Mouse (Mus musculus) stomach, embryonic 14.5 days (tissue): Measurements from ENCODE around the gene Trim63. TPM values are rescaled to one million over a fixed set of nuclear protein-coding genes. Genes with fewer than 3 reads are reported as not detected.
"Not testable (repeated sequence)": the region's sequence is repeated elsewhere in the genome, so short reads cannot be mapped to it uniquely, and the experiment has no call there.

Experiments used
- ATAC-seq: fragments of 200-750 bp; cut with Nextera tagmentation; 2 replicates; pipeline ENCODE4 v1.8.0; 2017; ENCODE audit warnings: low read depth, moderate TSS enrichment; ENCODE audit not compliant: insufficient number of reproducible peaks, insufficient read depth, low FRiP score
- H3K27ac ChIP-seq: fragments of 300-500 bp; sonication (generic); 2 replicates; pipeline ENCODE4 v1.5.1; 2014; ENCODE audit warnings: mild to moderate bottlenecking, low read length, moderate library complexity, mixed read lengths
- H3K27me3 ChIP-seq: fragments of 300-500 bp; sonication (generic); 2 replicates; pipeline ENCODE4 v1.6.1; 2014; ENCODE audit warnings: low read length, control low read depth, mixed read lengths; ENCODE audit not compliant: control insufficient read depth, insufficient read depth
- H3K36me3 ChIP-seq: fragments of 300-500 bp; sonication (generic); 2 replicates; pipeline ENCODE4 v1.6.1; 2014; ENCODE audit warnings: mild to moderate bottlenecking, control low read depth, low read length, moderate library complexity, mixed read lengths; ENCODE audit not compliant: control insufficient read depth, insufficient read depth
- H3K4me1 ChIP-seq: fragments of 300-500 bp; sonication (generic); 2 replicates; pipeline ENCODE4 v1.6.1; 2014; ENCODE audit warnings: low read length, control low read depth, mixed read lengths; ENCODE audit not compliant: control insufficient read depth, insufficient read depth
- H3K4me2 ChIP-seq: fragments of 300-500 bp; sonication (generic); replicated peaks from 2 replicates; pipeline ENCODE4 v1.6.1; 2014; ENCODE audit warnings: low read depth, low read length, control low read depth
- H3K4me3 ChIP-seq: fragments of 300-500 bp; sonication (generic); 2 replicates; pipeline ENCODE4 v1.5.1; 2014; ENCODE audit warnings: low read depth, low read length, control low read depth
- H3K9ac ChIP-seq: fragments of 300-500 bp; sonication (generic); replicated peaks from 2 replicates; pipeline ENCODE4 v1.6.1; 2014; ENCODE audit warnings: low read depth, mild to moderate bottlenecking, control low read depth, low read length, moderate library complexity, mixed read lengths
- H3K9me3 ChIP-seq: fragments of 300-500 bp; sonication (generic); 2 replicates; pipeline ENCODE4 v1.6.1; 2016; ENCODE audit warnings: low read depth, low read length, control low read depth; ENCODE audit not compliant: control insufficient read depth
- WGBS: fragments of 180-500 bp; shearing (Covaris S2); extraction: QIAGEN DNeasy Blood & Tissue Kit; methylation state at CpG from one replicate; pipeline ENCODE4 v1.1.7; 2014; 5-methylcytosine and 5-hydroxymethylcytosine counted together
- polyA plus RNA-seq: library from polyadenylated mRNA; unstranded; fragments of >200 nt; fragmentation: Nextera tagmentation; extraction: Ambion mirVana; gene quantifications from 2 replicates; pipeline ENCODE4 v1.2.1, GENCODE M21; 2014

Trim63 gene
- polyA plus RNA-seq = not detected in 2 replicates

DNA sequence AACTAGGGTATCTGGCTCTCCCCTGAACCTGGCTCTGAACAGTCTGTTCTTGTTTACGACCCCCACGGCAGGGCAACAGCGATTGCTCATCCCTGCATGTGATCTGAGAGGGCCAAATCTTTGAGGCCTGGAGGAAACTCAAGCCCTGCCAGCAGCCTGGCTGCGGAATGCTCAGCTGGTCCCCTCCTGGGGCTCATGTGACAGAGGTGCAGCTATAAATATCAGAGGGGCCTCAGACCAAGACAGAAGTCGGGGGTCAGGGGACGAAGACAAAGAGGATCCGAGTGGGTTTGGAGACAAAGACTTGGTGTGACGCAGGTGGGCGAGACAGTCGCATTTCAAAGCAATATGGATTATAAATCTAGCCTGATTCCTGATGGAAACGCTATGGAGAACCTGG is at the start of gene Trim63:
Trim63 (plus strand) TSS at position 245 of the 400 bp plus-strand sequence.
- WGBS = 32% methylated on average over 11 of the region's 11 CpGs
- H3K4me2 ChIP-seq = no peak within 1 kb of the TSS
- H3K27ac ChIP-seq = no peak within 1 kb of the TSS
- ATAC-seq = no peak
- H3K27me3 ChIP-seq = no peaks in the 10 kb centered on the region
- no peaks in the 10 kb centered on the region for H3K4me1 ChIP-seq
- no peaks in the 10 kb centered on the region for H3K36me3 ChIP-seq
- peaks cover 4% of the 10 kb centered on the region; the same call in 1 of the 2 replicates for H3K9me3 ChIP-seq
- no peak within 1 kb of the TSS for H3K4me3 ChIP-seq
- no peak within 1 kb of the TSS for H3K9ac ChIP-seq

DNA sequence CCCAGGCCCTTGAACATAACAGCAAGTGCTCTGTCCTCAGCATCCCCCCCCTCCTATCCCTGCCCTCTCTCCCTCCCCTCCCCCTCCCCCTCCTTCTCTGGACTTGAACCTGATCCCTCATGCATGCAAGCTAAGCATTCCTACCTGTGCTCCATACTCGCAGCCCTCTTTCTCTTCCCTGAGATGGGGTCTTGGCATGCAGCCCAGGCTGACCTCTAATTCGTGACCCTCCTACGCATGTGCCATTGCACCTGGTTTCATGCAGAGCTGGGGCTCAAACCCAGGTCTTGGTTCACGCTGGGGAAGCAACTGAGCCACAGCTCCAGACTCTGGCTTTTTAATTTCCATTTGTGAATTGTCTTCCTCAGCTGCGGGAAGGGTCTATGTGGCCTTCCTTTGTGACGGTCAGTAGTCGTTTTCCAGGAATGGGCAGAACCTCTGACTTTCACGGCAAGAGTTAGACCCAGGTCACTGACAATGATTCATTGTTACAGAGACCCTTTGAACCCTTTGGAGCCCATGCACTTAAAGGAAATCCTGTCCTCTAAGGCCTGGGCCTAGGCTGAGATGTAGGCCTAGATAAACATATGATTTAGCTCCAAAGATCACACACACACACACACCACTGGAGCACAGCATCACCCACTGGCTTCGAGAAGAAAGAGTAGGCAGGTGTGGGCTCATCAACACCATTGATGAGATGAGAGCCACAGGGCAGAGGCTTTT is 48.9 kb upstream of the Trim63 start:
- Histone ChIP-seq H3K27ac (no peak overlapping the region), H3K36me3 (no peaks in the 10 kb centered on the region), H3K9me3 (peaks cover 3% of the 10 kb centered on the region; the same call in 1 of the 2 replicates), H3K4me2 (no peak overlapping the region), H3K4me1 (no peaks in the 10 kb centered on the region), H3K9ac (no peak overlapping the region), H3K27me3 (no peaks in the 10 kb centered on the region), H3K4me3 (no peak overlapping the region)
- WGBS = 55% methylated on average over 9 of the region's 9 CpGs
- ATAC-seq = no peak

DNA sequence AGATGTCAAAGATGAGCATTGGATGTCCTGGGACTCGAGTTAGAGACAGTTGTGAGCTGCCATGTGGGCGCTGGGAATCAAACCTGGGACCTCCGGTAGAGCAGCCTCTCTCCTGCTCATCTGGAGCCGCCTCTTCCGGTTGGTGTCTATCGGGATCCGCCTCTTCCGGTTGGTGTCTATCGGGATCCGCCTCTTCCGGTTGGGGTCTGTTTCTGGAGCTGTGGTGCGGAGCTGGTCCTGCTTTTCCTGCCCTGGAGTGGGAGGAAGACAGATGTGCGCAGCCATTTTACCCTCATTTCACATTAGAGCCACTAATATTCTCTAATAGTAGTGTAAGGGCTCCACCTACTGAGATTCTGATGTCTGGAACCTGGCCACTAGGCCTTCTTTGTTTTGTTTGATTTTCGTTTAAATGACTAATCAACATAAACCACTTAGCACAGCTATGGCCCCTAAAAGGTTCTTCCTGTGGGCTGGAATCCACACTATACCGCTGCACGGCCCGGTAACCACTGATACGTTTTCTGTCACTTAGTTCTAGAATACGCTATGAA is 46.7 kb upstream of the Trim63 start:
- Histone ChIP-seq H3K9ac (no peak overlapping the region), H3K36me3 (no peaks in the 10 kb centered on the region), H3K27me3 (no peaks in the 10 kb centered on the region), H3K9me3 (peaks cover 3% of the 10 kb centered on the region; the same call in 1 of the 2 replicates), H3K4me1 (no peaks in the 10 kb centered on the region), H3K27ac (no peak overlapping the region), H3K4me3 (no peak overlapping the region), H3K4me2 (no peak overlapping the region)
- no peak for ATAC-seq
- WGBS = 84% methylated on average over 19 of the region's 19 CpGs

DNA sequence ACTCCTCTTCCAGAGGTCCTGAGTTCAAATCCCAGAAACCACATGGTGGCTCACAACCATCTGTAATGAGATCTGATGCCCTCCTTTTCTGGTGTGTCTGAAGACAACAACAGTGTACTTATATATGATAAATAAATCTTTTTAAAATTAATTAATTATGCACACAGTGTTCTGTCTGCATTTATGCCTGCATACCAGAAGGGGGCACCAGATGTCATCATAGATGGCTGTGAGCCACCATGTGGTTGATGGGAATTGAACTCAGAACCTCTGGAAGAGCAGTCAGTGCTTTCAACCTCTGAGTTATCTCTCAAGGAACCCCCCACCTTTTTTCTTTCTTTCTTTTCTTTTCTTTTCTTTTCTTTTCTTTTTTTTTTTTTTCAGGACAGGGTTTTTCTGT is 45.3 kb upstream of the Trim63 start:
- not testable (repeated sequence) for H3K4me2 ChIP-seq, H3K36me3 ChIP-seq, H3K4me1 ChIP-seq, H3K9ac ChIP-seq, H3K27me3 ChIP-seq, H3K9me3 ChIP-seq, H3K27ac ChIP-seq, H3K4me3 ChIP-seq, ATAC-seq

DNA sequence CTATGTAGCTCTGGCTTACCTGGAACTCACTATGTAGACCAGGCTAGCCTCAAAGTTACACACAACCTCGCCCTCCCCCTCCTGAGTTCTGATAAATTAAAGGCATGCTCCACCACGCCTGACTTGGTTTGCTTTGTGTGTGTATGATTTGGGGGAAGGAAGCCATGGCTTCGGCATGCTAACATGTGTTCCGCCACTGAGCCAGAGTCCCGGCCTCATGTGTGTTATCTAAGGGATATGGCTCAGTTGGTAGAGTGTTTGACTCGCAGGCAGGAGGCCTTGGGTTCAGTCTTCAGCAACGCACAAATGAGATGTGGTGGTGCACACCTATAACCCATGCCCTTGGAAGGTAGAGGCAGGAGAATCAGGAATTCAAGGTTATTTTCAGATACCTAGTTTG is 42.9 kb upstream of the Trim63 start:
- no peak for ATAC-seq
- peaks cover 7% of the 10 kb centered on the region for H3K36me3 ChIP-seq
- H3K27ac ChIP-seq = no peak overlapping the region
- H3K9me3 ChIP-seq = no peaks in the 10 kb centered on the region
- WGBS = 83% methylated on average over 7 of the region's 7 CpGs
- no peaks in the 10 kb centered on the region for H3K4me1 ChIP-seq
- no peak overlapping the region for H3K4me2 ChIP-seq
- no peak overlapping the region for H3K9ac ChIP-seq
- H3K4me3 ChIP-seq = no peak overlapping the region
- H3K27me3 ChIP-seq = no peaks in the 10 kb centered on the region

DNA sequence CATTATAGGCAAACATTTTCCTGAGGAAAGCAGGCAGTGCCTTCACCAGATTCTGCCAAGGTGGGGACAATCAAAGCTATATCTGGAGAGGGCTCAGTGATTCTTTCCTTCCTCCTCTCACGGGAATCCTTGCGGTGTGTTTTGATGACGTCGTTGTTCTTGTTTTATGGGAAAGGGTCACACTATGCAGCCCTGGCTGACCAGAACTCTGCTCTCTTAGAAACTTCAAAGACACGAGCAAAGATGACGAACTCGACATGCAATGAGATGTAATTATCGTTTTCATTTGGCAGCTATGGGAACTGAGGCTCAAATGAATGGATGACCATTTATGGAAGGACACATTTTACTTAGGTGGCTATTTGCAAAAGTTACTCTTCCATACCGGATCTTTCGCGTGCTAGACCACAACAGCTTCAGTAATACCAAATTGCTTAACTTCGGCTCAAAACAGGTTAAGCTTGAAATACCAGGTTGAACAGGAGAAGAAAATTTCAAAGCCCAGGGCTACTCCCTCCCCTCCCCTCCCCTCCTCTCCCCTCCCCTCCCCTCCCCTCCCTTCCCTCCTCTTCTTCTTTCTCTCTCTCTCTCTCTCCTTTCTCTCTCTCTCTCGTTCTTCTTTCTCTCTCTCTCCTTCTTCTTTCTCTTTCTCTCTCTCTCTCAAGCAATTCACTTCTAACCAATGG is 42.0 kb upstream of the Trim63 start:
- no peak for ATAC-seq

DNA sequence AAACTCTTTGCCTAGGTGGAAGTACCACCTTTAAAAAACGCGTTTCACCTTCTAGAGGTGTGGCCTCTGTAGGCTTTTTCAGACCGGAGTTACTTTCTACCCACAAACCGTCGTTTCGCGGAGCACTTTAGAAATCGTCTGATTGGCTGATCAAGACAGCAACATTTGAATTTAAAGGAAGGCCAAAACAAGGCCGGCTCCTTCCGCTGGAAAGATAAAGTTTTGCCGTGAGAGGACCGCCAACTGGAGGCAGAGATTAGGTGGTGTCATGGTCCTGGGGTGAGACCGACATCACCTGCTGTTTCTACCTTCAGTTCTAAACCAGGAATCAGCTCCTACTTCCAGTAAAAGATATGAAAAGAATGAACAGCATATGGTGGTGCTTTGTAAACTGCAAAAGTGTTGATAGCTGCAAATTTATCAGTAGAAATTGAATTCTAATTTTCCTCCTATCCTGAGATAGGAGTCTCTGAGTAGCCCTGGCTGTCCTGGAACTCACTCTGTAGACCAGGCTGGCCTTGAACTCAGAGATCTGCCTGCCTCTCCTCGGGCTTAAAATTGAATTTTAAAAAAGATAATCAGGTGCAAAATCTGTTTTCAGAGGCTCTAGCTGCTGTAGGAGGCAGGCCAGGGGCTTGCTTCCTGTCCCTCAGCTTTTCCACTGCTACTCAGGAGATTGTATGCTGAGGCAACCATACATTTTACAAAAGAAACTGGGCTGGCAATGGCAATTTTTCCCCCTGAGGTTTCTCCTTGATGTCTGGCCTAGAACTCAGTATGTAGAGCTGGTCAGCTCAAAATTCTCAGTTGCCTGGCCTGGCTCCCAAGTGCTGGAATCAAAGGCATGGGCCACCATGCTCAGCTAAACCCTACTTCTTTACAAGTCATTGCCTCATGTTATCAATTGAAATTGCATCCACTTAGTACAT is 41.2 kb upstream of the Trim63 start:
- peaks cover 22% of the 10 kb centered on the region for H3K36me3 ChIP-seq
- peak overlapping the region; percentile 35 for H3K4me2 ChIP-seq
- peak overlapping the region; percentile 12; the same call in 1 of the 2 replicates for H3K4me3 ChIP-seq
- no peaks in the 10 kb centered on the region for H3K4me1 ChIP-seq
- H3K27ac ChIP-seq = peak overlapping the region; percentile 21; the same call in 1 of the 2 replicates
- no peaks in the 10 kb centered on the region for H3K9me3 ChIP-seq
- H3K27me3 ChIP-seq = no peaks in the 10 kb centered on the region
- no peak overlapping the region for H3K9ac ChIP-seq
- WGBS = 5% methylated on average over 14 of the region's 14 CpGs
- peak; percentile 61; the same call in 1 of the 2 replicates for ATAC-seq

More for the DNA sequence above, 42.0 kb upstream of the Trim63 start:
- 0 out of 2 replicates have a peak overlapping the region, but pooled peaks have one; percentile 12 for H3K4me3 ChIP-seq
- H3K27me3 ChIP-seq = no peaks in the 10 kb centered on the region
- H3K36me3 ChIP-seq = peaks cover 16% of the 10 kb centered on the region
- peak overlapping the region; percentile 35 for H3K4me2 ChIP-seq
- H3K9me3 ChIP-seq = no peaks in the 10 kb centered on the region
- no peaks in the 10 kb centered on the region for H3K4me1 ChIP-seq
- H3K9ac ChIP-seq = no peak overlapping the region
- 21% methylated on average over 12 of the region's 13 CpGs for WGBS
- peak overlapping the region; percentile 21; the same call in 1 of the 2 replicates for H3K27ac ChIP-seq

DNA sequence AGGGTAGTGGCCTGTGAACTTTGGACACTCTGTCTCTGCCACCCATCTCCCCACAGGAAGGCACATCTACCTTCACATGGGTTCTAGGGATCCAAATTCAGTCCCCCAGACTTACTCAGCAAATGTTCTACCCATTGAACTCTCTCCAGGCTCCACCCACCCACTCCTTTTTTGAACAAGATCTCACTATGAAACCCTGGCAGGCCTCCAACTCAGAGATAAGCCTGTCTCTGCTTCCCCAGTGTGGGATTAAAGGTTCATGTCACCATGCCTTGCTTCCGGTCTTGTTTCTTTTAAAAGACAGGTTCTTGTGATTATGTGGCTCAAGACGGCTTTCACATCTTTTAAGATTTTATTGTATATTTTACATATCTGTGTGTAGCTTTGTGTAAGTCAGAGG is 30.0 kb upstream of the Trim63 start:
- WGBS = 73% methylated on average over 2 of the region's 2 CpGs
- no peak for ATAC-seq
- Histone ChIP-seq H3K4me3 (no peak overlapping the region), H3K9me3 (no peaks in the 10 kb centered on the region), H3K36me3 (peaks cover 13% of the 10 kb centered on the region; the same call in 1 of the 2 replicates), H3K9ac (no peak overlapping the region), H3K27ac (no peak overlapping the region), H3K27me3 (no peaks in the 10 kb centered on the region), H3K4me2 (no peak overlapping the region), H3K4me1 (peaks cover 17% of the 10 kb centered on the region)
